Mouse (Mus musculus): Measurements from ENCODE around the gene Garnl3. TPM values are rescaled to one million over a fixed set of nuclear protein-coding genes. Genes with fewer than 3 reads are reported as not detected.

Garnl3 gene
- polyA plus RNA-seq, 1 experiment, result 124 TPM

DNA sequence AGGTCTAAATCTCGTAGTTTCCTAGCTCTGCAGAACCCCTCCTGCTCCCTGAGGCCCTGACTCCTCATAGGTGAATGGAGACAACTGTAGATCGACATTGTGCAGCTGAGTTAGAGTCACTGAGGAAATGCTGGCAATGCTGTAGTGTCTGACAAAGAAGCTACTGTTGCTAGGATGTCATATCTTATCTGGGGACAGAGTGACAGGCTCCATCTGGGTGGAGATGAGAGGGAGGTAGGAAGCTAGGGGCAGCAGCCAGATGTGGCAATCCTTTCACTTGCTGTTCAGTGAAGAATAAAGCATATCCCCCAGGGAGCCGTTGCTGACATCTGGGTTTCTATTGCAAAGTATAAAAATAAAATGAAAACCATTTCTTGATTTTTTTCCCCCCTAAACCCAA is 85.6 kb downstream of the Garnl3 start:
- H3K4me1 ChIP-seq (ENCODE audit: control insufficient read depth, insufficient read depth, low read length), result no peaks in the 10 kb centered on the region
- H3K4me3 ChIP-seq (ENCODE audit: insufficient read depth, low read length), result no peak overlapping the region
- TF ChIP-seq POLR2A (IDR thresholded peaks at IDR 0.05; ENCODE audit: extremely low read depth, insufficient read depth, low read length), result no peak
- no peak for TF ChIP-seq CTCF (IDR thresholded peaks at IDR 0.05; ENCODE audit: extremely low read depth, insufficient read depth, low read length)
- no peak overlapping the region for H3K27ac ChIP-seq (ENCODE audit: insufficient read depth, low read length)

DNA sequence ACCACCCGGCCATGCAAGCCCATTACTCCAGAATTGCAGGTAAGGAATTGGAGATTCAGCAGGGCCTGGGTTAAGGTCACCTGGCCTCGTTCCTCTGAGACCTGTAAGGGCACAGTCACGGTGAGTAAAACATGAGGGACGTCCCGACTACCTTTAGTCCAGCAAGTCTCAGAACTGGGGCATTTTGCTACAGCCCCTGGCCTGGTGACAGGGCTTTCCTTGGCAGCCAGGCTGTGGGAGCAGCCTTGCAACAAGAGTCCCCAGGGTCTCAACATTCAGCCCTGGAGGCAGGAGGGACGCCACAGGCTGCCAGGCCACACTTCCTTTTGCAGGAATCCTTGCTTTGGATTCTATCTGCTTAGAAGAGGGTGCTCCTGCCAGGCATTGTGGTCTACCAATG is 88.7 kb downstream of the Garnl3 start:
- H3K27ac ChIP-seq (ENCODE audit: insufficient read depth, low read length), result no peak overlapping the region
- H3K4me1 ChIP-seq (ENCODE audit: control insufficient read depth, insufficient read depth, low read length), result peaks cover 2% of the 10 kb centered on the region; the same call in 1 of the 2 replicates
- TF ChIP-seq CTCF (IDR thresholded peaks at IDR 0.05; ENCODE audit: extremely low read depth, insufficient read depth, low read length) (no peak), POLR2A (IDR thresholded peaks at IDR 0.05; ENCODE audit: extremely low read depth, insufficient read depth, low read length) (no peak)
- H3K4me3 ChIP-seq (ENCODE audit: insufficient read depth, low read length), result no peak overlapping the region

GRCm38 (mm10) chr2:33041571-33041970 is 89.9 kb downstream of the Garnl3 start:
- H3K4me1 ChIP-seq (ENCODE audit: control insufficient read depth, insufficient read depth, low read length), result peaks cover 6% of the 10 kb centered on the region
- TF ChIP-seq CTCF (IDR thresholded peaks at IDR 0.05; ENCODE audit: extremely low read depth, insufficient read depth, low read length), result no peak
- TF ChIP-seq POLR2A (IDR thresholded peaks at IDR 0.05; ENCODE audit: extremely low read depth, insufficient read depth, low read length), result no peak
- no peak overlapping the region for H3K27ac ChIP-seq (ENCODE audit: insufficient read depth, low read length)

GRCm38 (mm10) chr2:33037429-33037828 is 94.0 kb downstream of the Garnl3 start:
- 0 out of 2 replicates have a peak overlapping the region, but pooled peaks have one; percentile 15 for H3K27ac ChIP-seq (ENCODE audit: insufficient read depth, low read length)
- TF ChIP-seq POLR2A (IDR thresholded peaks at IDR 0.05; ENCODE audit: extremely low read depth, insufficient read depth, low read length) (no peak), CTCF (IDR thresholded peaks at IDR 0.05; ENCODE audit: extremely low read depth, insufficient read depth, low read length) (no peak)
- no peak overlapping the region for H3K4me3 ChIP-seq (ENCODE audit: insufficient read depth, low read length)
- peaks cover 8% of the 10 kb centered on the region for H3K4me1 ChIP-seq (ENCODE audit: control insufficient read depth, insufficient read depth, low read length)

More at GRCm38 (mm10) chr2:33041571-33041970, 89.9 kb downstream of the Garnl3 start:
- H3K4me3 ChIP-seq (ENCODE audit: insufficient read depth, low read length), result no peak overlapping the region

DNA sequence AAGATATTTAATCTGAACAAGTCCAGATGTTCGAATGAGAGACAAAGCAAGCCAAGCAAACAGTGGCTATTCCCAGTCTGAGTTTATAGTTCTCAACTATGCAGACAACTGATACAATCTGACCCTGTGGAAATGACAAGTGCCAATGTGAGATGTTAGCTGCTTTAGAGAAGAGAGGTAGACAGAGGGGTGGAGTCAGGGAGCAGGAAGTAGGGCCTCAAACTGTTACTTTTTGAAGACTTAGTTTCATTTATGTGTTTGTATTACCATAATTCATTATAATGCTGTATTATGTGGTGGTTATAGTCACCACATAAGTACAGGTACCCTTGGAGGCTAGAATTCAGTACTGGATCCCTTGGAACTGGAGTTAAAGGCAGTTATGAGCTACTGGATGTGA is 96.2 kb downstream of the Garnl3 start:
- no peak overlapping the region for H3K27ac ChIP-seq (ENCODE audit: insufficient read depth, low read length)
- no peak overlapping the region for H3K4me3 ChIP-seq (ENCODE audit: insufficient read depth, low read length)
- TF ChIP-seq POLR2A (IDR thresholded peaks at IDR 0.05; ENCODE audit: extremely low read depth, insufficient read depth, low read length) (no peak), CTCF (IDR thresholded peaks at IDR 0.05; ENCODE audit: extremely low read depth, insufficient read depth, low read length) (no peak)
- peaks cover 11% of the 10 kb centered on the region for H3K4me1 ChIP-seq (ENCODE audit: control insufficient read depth, insufficient read depth, low read length)

DNA sequence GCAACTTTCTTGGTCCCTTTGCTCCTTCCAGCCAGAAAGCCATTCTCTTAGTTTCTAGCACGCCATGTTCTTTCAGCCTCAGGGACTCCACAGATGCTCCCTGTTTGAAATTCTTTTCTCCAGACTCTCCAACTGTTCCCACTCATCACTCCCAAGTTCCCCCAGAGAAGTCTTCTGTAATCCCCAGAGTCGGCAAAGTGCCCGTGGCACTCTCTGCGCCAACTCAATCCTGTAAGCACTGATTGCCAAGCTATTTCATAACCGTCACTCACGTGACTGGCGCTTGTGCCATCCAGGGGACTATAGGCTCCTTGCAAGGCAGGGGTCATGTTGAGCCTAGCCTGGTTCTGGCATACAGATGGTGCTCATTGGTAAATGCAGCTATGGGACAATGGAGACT is 98.2 kb downstream of the Garnl3 start:
- no peak for TF ChIP-seq POLR2A (IDR thresholded peaks at IDR 0.05; ENCODE audit: extremely low read depth, insufficient read depth, low read length)
- TF ChIP-seq CTCF (IDR thresholded peaks at IDR 0.05; ENCODE audit: extremely low read depth, insufficient read depth, low read length), result no peak
- H3K4me3 ChIP-seq (ENCODE audit: insufficient read depth, low read length), result no peak overlapping the region
- 0 out of 2 replicates have a peak overlapping the region, but pooled peaks have one; percentile 2 for H3K27ac ChIP-seq (ENCODE audit: insufficient read depth, low read length)
- peaks cover 11% of the 10 kb centered on the region for H3K4me1 ChIP-seq (ENCODE audit: control insufficient read depth, insufficient read depth, low read length)

- TF ChIP-seq CTCF (IDR thresholded peaks at IDR 0.05; ENCODE audit: extremely low read depth, insufficient read depth, low read length) (no peak), POLR2A (IDR thresholded peaks at IDR 0.05; ENCODE audit: extremely low read depth, insufficient read depth, low read length) (no peak)
- peak overlapping the region; percentile 57 for H3K27ac ChIP-seq (ENCODE audit: insufficient read depth, low read length)
- no peak overlapping the region for H3K4me3 ChIP-seq (ENCODE audit: insufficient read depth, low read length)
Observed at GRCm38 (mm10) chr2:33032391-33033062, 98.9 kb downstream of the Garnl3 start.

GRCm38 (mm10) chr2:33025040-33025439 is 106.4 kb downstream of the Garnl3 start:
- Histone ChIP-seq H3K27ac (ENCODE audit: insufficient read depth, low read length) (no peak overlapping the region), H3K4me3 (ENCODE audit: insufficient read depth, low read length) (no peak overlapping the region), H3K4me1 (ENCODE audit: control insufficient read depth, insufficient read depth, low read length) (no peaks in the 10 kb centered on the region)
- no peak for TF ChIP-seq POLR2A (IDR thresholded peaks at IDR 0.05; ENCODE audit: extremely low read depth, insufficient read depth, low read length)
- TF ChIP-seq CTCF (IDR thresholded peaks at IDR 0.05; ENCODE audit: extremely low read depth, insufficient read depth, low read length), result no peak

More at GRCm38 (mm10) chr2:33032391-33033062, 98.9 kb downstream of the Garnl3 start:
- peaks cover 6% of the 10 kb centered on the region for H3K4me1 ChIP-seq (ENCODE audit: control insufficient read depth, insufficient read depth, low read length)

GRCm38 (mm10) chr2:33024564-33024963 is 106.9 kb downstream of the Garnl3 start:
- no peak for TF ChIP-seq POLR2A (IDR thresholded peaks at IDR 0.05; ENCODE audit: extremely low read depth, insufficient read depth, low read length)
- TF ChIP-seq CTCF (IDR thresholded peaks at IDR 0.05; ENCODE audit: extremely low read depth, insufficient read depth, low read length), result 0 out of 2 replicates have a peak, but pooled peaks have one; percentile 12
- H3K4me3 ChIP-seq (ENCODE audit: insufficient read depth, low read length), result no peak overlapping the region
- H3K4me1 ChIP-seq (ENCODE audit: control insufficient read depth, insufficient read depth, low read length), result no peaks in the 10 kb centered on the region
- no peak overlapping the region for H3K27ac ChIP-seq (ENCODE audit: insufficient read depth, low read length)

- no peak overlapping the region for H3K27ac ChIP-seq (ENCODE audit: insufficient read depth, low read length)
- TF ChIP-seq CTCF (IDR thresholded peaks at IDR 0.05; ENCODE audit: extremely low read depth, insufficient read depth, low read length), result no peak
- TF ChIP-seq POLR2A (IDR thresholded peaks at IDR 0.05; ENCODE audit: extremely low read depth, insufficient read depth, low read length), result no peak
- H3K4me1 ChIP-seq (ENCODE audit: control insufficient read depth, insufficient read depth, low read length), result no peaks in the 10 kb centered on the region
- no peak overlapping the region for H3K4me3 ChIP-seq (ENCODE audit: insufficient read depth, low read length)
Observed at GRCm38 (mm10) chr2:33022846-33023245, 108.6 kb downstream of the Garnl3 start.
